Mouse (Mus musculus) Patski (cell line): ENCODE measurements around the gene Ccdc114. TPM values are rescaled to one million over a fixed set of nuclear protein-coding genes. Genes with fewer than 3 reads are reported as not detected.

Source experiments
- ATAC-seq: fragments of 100-300 bp; one replicate; pipeline ENCODE4 v1.8.0; 2021
- CTCF ChIA-PET: fragments of 350-600 bp; sonication (Branson Sonifier 250); formaldehyde crosslinking; loops from one replicate; lab custom pipeline; 2022; ENCODE audit warnings: inconsistent platforms; lab: Charles Lee
- POLR2A ChIA-PET: fragments of 350-600 bp; sonication (Branson Sonifier 250); formaldehyde crosslinking; loops from one replicate; lab custom pipeline; 2022; ENCODE audit warnings: antibody characterized with exemption, inconsistent platforms; lab: Charles Lee
- DNase-seq: peaks from one replicate; pipeline ENCODE4 v3.0.0-alpha.2; 2011; ENCODE audit warnings: low read depth, low spot score
- H3K27me3 ChIP-seq: fragments of 371-371 bp; one replicate; pipeline ENCODE4 v1.5.1; 2021
- CTCF ChIP-seq: fragments of 100-300 bp; IDR thresholded peaks from one replicate; pipeline ENCODE4 v1.5.1; 2021
- in situ Hi-C: fragments of 300-500 bp; cut with MboI; formaldehyde crosslinking; loops from 3 replicates; pipeline ENCODE4 v1.11.1; 2018; ENCODE audit warnings: low pct_unique_long_range_greater_than_20kb, mixed read lengths
- polyA plus RNA-seq: library from polyadenylated mRNA; unstranded; gene quantifications from one replicate; pipeline ENCODE4 v1.2.3, GENCODE M21; 2021

Gene Ccdc114
- polyA plus RNA-seq, 1 experiment from 2014 or later = 0.64 TPM

DNA sequence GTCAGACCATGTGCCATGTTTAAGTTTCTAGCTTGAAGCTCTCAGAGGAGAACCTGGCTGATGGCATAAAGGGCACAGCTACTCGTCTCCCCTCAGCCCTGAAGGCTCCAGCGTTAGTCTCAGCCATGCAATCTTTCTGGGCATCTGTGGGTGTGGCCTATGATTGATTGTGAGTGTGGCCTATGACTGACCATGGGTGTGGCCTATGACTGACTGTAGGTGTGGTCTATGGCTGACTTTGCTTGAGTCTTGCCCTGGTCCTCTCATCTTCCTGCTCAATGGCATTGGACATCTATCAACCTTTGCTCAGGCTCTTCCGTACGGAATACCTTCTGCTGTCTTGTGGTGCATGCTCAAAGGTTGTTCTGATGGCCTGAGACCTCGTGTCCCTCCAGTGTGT lies 22.3 kb upstream of the Ccdc114 start:
- DNase-seq (no peak), ATAC-seq (no peak)
- no peak for TF ChIP-seq CTCF
- POLR2A ChIA-PET = no interaction called here
- in situ Hi-C loops = no loop called here
- CTCF ChIA-PET = no interaction called here
- H3K27me3 ChIP-seq = no peaks in the 10 kb centered on the region

DNA sequence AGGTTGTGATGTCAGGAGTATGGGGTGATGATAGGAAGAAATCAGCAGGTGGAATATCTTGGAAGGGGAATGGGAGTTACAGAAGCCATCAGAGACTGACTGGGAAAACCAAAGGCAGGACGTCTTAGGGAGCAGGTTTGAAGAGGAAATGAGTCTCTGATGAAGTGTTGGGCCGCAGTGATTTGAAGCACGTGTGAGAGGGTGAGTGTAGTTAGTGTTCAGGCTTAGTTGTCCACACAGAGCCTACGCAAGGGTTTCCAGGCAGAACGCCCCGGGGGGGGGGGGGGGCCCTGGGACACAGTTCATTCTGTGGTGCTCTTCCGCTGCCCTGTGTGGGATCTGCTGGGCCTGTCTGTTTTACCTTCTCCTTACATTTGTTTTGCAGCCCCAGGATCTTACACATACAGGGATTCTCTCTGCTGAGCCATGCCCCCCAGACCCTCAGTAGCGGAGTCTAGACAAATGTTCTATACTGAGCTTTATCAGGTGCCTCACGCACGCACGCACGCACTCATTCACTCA lies 21.3 kb upstream of the Ccdc114 start:
- ChIA-PET POLR2A (no interaction called here), CTCF (no interaction called here)
- no peak for TF ChIP-seq CTCF
- no peak for ATAC-seq
- in situ Hi-C loops = no loop called here
- DNase-seq = no peak
- no peaks in the 10 kb centered on the region for H3K27me3 ChIP-seq

DNA sequence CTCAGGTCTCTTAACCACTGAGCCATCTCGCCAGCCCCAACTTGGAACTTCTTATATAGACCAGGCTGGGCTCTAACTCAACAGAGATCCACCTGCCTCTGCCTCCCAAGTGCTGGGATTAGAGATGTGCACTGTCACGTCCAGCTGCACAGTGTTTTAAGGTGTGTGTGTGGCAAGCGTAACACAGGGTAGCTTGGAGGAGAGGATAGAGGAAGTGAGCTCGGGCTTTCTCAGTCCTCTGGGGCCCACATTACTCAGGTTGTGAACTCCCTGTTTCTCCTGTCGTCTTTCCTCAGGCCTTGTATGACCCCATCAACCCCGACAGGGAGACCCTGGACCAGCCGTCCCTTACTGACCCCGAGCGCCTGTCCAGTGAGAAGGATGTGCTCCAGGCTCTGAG lies 17.2 kb upstream of the Ccdc114 start:
- ATAC-seq (no peak), DNase-seq (no peak)
- TF ChIP-seq CTCF = no peak
- POLR2A ChIA-PET = no interaction called here
- CTCF ChIA-PET = no interaction called here
- no peaks in the 10 kb centered on the region for H3K27me3 ChIP-seq
- in situ Hi-C loops = no loop called here

DNA sequence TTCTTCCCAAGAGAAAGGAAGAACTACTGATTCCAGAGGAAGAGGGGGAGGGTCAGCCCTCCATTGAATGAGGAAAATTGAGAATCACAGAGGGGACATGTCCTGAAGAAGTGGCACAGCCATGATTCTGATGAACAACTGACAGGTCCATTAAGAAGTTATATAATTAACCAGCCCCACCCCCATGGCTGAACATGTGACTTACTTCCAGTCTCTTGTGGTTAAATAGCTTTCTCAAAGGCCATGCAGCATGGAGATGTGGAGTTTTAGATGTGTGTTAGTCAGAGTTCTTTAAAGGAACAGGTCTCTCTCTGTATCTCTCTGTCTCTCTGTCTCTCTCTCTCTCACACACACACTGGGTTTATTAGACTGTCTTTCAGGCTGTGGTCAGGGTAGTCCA lies 15.5 kb upstream of the Ccdc114 start:
- DNase-seq (no peak), ATAC-seq (no peak)
- H3K27me3 ChIP-seq = no peaks in the 10 kb centered on the region
- in situ Hi-C loops = no loop called here
- ChIA-PET POLR2A (no interaction called here), CTCF (no interaction called here)
- no peak for TF ChIP-seq CTCF

DNA sequence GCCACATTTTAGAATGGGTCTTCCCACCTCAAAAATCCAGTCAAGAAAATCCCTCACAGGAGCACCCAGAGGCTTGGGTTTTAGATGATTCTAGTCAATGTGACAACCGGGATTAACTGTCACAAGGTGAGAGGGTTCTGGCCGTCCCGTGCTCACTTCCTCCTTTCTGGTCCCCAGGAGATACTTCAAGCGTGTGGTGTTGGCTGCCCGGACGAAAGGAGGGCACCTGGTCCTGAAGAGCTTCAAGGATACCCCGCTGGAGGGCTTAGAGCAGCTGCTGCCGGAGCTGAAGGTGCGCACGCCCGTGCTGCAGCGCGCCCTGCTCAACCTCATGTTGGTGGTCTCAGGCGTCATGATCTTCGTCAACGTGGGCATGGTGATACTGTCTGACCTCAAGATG lies 14.7 kb upstream of the Ccdc114 start:
- ChIA-PET POLR2A (no interaction called here), CTCF (no interaction called here)
- in situ Hi-C loops = no loop called here
- no peak for DNase-seq
- no peak for TF ChIP-seq CTCF
- no peaks in the 10 kb centered on the region for H3K27me3 ChIP-seq
- ATAC-seq = no peak

DNA sequence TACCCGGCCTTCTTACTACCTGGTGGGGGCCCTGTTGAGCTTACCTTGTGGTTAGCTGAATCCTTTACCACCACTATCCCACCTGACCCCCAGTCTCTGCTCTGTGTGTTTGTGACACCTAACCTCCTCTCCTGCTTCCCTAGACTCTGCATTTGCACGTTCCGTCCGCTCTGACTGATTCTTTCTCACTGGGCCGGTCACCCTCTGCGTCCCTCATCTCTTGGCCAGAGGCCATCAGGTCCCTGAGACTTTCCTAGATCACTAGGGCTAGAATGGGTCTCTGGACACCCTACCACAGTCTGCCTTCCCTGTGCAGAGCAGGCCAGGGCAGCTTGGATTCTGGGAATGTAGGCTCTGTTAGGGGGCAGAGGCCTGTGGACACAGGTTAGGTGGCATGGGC lies 9.8 kb upstream of the Ccdc114 start:
- ATAC-seq = no peak
- POLR2A ChIA-PET = no interaction called here
- CTCF ChIA-PET = interaction anchor here (1.2 to 1.3 kb wide), 2 partner anchors 9 to 41 kb away, joined by 3 read pairs; partner anchors contain the start of gene Kdelr1
- no peak for TF ChIP-seq CTCF
- DNase-seq = no peak
- in situ Hi-C loops = no loop called here
- no peaks in the 10 kb centered on the region for H3K27me3 ChIP-seq

DNA sequence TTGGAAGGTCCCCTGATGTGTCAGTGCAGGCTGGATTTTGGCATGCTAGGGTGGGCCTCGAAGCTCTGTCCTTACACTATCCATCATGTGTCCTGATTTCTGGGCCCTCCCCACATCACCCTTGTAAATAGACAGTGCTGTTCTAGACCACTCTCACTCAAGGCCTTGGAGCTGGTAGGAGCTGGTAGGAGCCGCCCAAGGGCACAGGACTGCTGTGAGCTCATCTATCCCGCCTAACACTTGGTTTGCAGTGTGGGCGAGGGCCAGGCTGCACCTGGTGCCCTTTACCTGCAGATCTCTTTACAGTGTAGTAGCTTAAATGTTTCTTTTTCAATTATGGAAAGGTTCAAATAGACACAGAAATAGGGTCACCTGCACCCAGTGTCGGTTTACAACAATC lies 8.9 kb upstream of the Ccdc114 start:
- TF ChIP-seq CTCF = no peak
- ATAC-seq (no peak), DNase-seq (no peak)
- ChIA-PET POLR2A (no interaction called here), CTCF (interaction anchor here (1.1 to 1.2 kb wide), 2 partner anchors 15 to 42 kb away, joined by 3 to 5 read pairs; partner anchors contain the start of gene Kdelr1)
- H3K27me3 ChIP-seq = no peaks in the 10 kb centered on the region
- in situ Hi-C loops = no loop called here

DNA sequence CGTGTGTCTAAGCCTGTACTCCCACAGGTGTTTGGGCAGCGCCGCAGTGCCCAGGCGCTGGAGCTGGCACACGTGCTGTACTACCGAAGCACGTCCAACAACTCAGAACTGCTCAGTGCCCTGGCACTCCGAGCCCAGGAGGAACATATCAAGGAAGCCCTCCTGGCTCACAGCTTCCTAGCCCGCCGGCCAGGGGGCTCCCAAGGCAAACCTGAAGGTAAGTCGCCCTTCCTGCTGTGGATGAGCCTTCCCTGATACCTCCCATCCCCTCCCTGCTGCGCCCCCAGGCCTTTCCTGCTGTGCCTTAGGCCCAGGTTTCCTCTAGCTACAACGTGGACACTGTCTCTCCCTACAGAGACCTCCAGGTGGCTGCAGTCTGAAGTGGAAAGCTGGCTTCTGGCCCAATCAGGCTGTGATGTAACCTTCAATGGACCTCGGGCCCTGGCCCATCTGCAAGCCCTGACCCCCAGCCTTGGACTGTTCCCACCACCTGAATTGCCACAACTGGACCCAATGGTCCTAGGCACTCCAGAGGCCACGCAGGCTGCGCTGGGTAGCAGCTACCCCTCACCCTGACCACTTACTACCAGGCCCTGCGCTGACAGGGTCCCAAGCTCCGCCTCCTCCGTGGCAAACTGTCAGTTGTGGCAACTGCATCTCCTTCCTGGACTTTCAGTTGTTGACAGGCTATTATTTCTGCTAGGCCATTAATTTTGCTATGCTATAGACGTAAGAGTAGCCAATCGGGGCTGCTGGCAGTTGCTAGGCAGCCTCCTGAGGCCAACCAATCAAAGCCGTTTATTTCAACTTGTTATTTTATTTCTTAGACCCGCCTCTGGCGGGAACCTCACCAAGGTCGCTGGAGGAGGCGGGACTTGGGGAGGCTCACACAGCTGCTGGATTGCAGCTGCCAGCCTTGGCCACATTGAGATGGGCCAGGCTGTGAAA lies 7.5 kb upstream of the Ccdc114 start:
- CTCF ChIA-PET = no interaction called here
- POLR2A ChIA-PET = interaction anchor here (0.7 kb wide), 1 partner anchor 43 kb away, joined by 3 read pairs; no protein-coding TSS in a partner anchor
- no peak for DNase-seq
- no peak for TF ChIP-seq CTCF
- no peaks in the 10 kb centered on the region for H3K27me3 ChIP-seq
- no peak for ATAC-seq
- in situ Hi-C loops = no loop called here

DNA sequence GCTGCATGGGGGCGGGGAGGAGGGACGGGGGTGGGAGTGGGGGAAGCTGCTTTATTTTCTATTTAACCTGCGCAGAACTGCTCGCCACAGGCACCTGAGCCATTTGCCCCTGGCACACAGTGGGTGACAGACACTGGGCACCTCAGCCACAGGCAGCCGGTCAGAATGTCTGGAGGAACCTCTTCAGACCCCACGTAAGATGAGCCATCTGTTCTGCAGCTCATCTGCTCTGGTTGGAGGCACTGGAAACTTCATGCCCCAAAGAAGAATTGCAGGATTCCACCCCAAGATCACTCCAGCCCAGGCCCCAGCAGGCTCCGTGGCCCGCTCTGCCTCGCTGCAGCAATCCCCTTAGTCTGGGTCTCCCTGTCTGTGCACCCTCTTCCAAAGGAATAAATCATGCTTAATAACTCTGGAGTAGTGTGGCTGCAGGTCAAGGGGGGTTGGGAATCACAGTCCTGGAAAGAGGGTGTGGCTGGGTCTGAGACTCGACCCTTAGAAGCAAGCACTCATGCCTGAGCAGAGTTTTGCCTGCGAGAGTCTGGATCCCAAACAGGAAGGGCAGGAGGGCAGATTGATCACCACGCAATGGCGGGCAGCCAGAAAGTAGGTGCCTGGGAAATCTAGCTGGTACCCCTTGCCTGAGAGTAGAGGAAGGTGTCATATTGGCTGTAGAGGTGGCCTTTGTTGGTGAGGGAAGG lies 6.7 kb upstream of the Ccdc114 start:
- no peak for ATAC-seq
- CTCF ChIA-PET = no interaction called here
- in situ Hi-C loops = no loop called here
- POLR2A ChIA-PET = no interaction called here
- TF ChIP-seq CTCF = no peak
- DNase-seq = no peak
- no peaks in the 10 kb centered on the region for H3K27me3 ChIP-seq

DNA sequence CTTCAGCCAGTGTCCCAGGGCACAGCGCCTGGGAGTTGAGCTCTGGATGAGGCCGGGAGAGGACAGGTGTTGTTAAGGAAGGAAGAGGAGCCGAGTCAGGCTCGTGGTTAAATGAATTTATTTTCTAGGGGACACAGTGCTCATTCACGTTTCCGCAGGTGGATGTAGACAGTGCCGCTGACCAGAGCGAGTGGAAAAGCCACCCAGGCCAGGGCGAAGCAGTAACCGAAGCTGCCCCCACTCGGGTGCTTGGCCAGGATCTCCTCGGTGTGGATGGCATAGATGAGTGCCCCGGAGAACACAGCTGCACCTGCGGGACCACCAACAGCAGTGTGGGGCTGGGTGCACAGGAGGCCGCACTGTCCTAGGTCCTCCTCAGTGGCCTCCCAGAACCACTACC lies 5.9 kb upstream of the Ccdc114 start:
- no peaks in the 10 kb centered on the region for H3K27me3 ChIP-seq
- ATAC-seq (no peak), DNase-seq (no peak)
- in situ Hi-C loops = no loop called here
- ChIA-PET CTCF (no interaction called here), POLR2A (no interaction called here)
- TF ChIP-seq CTCF = no peak
